Mouse (Mus musculus) splenic B cell, adult 2 months (primary cell): ENCODE results near the gene Psmd11.
"Not testable (repeated sequence)": the region's sequence is repeated elsewhere in the genome, so short reads cannot be mapped to it uniquely, and the experiment has no call there.

ENCODE experiments used
- DNase-seq: peaks from one replicate; pipeline ENCODE4 v3.0.0-alpha.2; 2011; ENCODE audit warnings: low read depth, low spot score
- H3K27me3 ChIP-seq: 2 replicates; pipeline ENCODE4 v1.6.1; 2012; ENCODE audit warnings: mild to moderate bottlenecking, low read length, moderate library complexity, mixed read lengths; ENCODE audit not compliant: control insufficient read depth, poor library complexity, insufficient read depth, severe bottlenecking
- H3K36me3 ChIP-seq: 2 replicates; pipeline ENCODE4 v1.6.1; 2012; ENCODE audit warnings: mild to moderate bottlenecking, low read length, moderate library complexity, mixed read lengths; ENCODE audit not compliant: control insufficient read depth, poor library complexity, insufficient read depth, severe bottlenecking

The Psmd11 gene

DNA sequence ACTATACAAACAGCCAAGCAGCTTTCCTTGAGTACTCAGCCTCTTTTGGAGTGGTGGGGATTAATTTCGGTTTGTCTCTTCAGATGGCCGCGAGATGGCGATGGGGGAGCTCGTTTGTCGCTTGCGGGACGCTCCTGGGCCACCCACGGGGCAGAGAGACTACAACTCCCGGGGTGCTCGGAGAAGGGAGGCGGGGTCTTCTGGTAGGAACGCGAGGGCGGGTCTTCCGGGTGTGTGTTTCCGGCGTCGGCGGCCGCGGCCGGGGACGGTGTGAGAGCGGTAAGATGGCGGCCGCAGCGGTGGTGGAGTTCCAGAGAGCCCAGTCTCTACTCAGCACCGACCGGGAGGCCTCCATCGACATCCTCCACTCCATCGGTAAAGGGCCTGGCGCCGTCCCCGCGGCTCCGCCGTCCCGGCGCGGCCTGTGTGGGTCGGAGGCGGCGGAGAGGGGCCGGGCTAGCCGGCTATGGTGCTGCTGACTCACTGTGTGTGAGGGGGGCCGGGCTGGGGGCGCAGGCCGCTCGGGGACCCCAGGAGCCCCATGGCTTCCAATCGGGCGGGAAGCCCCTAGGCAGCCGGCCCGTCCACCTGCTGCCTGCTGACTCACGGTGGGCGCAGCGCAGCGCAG is at the start of gene Psmd11:
Psmd11 (plus strand) TSS at position 235 of the 628 bp plus-strand sequence.
- no peaks in the 10 kb centered on the region for H3K27me3 ChIP-seq
- peaks cover 2% of the 10 kb centered on the region; the same call in 1 of the 2 replicates for H3K36me3 ChIP-seq
- peak; percentile 97 for DNase-seq

DNA sequence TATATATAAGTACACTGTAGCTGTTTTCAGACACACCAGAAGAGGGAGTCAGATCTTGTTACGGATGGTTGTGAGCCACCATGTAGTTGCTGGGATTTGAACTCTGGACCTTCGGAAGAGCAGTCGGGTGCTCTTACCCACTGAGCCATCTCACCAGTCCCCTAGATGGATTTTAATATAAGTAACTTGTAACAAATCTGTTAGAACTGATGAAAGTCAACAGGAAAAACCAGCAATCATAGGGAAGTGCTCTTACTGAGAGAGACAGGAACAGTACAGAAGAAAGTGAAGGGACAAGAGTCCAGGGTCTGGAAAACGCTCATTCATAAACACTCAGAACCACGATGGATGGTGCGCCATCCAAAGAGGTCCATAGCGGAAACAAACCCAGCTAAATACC is 49.2 kb upstream of the Psmd11 start:
- not testable (repeated sequence) for H3K36me3 ChIP-seq, H3K27me3 ChIP-seq, DNase-seq

DNA sequence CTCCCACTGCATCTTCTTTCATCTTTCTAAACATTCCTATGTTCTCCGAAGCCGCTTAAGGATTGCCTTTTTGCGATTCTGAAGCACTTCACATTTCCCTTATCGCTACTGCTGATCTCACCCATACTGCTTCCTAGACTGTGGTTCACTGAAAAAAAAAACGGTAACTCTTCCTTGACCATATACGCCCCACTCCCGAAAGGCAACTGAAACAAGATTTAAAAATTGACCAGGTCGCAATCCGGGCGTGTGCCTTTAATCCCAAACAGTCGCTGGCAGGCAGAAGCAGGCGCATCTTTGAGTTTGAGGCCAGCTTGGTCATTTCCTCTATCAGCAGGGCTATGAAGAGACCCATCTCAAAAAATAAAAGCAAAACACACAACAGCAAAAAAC is 45.8 kb upstream of the Psmd11 start:
- DNase-seq = no peak
- Histone ChIP-seq H3K36me3 (peaks cover 3% of the 10 kb centered on the region; the same call in 1 of the 2 replicates), H3K27me3 (no peaks in the 10 kb centered on the region)

DNA sequence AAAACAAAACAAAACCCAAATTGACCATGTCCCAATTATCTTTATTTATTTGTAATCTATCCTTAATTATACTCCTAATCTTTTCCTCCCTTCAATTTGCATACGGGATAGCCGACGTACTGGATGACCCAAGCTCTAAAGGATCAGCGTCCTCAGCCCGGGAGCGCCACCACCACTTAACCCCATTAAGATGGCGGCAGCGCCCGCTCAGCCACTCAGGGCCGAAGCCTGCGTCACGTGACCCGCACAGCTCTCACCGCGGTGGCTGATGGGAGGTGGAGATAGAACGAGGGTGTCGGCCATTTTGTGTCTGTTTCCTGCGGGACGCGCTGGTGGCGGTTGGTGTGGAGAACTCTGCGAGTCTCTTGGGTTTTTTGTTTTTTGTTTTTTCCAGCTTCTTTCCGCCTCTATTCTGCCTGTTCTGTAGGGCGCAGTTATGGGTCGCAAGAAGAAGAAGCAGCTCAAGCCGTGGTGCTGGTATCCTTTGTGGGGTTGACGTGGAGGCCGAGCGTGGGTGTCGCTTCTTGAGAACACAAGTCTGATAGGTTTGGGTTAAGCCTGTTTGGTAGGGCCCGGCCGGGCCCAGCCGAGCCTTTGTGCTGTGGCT is 45.3 kb upstream of the Psmd11 start, which contains the start of gene Zfp207:
Zfp207 (plus strand) TSS at position 261 of the 607 bp plus-strand sequence.
- peaks cover 3% of the 10 kb centered on the region; the same call in 1 of the 2 replicates for H3K36me3 ChIP-seq
- DNase-seq = peak; percentile 97
- no peaks in the 10 kb centered on the region for H3K27me3 ChIP-seq

DNA sequence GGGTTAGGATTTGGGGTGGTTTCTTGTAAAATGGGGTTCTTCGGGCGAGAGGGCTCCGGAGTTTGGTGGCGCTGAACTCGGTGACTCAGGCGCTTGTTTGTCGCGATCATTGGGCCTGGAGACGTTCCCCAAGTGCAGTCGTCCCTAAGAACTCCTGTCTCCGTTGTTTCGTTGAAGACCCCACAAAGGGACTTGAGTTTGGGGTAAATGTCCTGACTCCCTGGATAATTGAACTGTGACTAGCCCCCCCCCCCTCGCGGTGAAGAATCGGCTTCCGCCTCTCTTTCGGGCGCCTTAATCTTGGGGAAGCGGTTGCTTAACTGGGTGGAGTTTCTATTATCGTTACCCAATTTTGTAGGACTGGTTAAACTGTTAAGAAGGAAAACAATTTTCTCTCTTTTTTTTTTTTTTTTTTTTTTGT is 44.8 kb upstream of the Psmd11 start:
- peak; percentile 57 for DNase-seq
- peaks cover 6% of the 10 kb centered on the region; the same call in 1 of the 2 replicates for H3K36me3 ChIP-seq
- H3K27me3 ChIP-seq = no peaks in the 10 kb centered on the region

DNA sequence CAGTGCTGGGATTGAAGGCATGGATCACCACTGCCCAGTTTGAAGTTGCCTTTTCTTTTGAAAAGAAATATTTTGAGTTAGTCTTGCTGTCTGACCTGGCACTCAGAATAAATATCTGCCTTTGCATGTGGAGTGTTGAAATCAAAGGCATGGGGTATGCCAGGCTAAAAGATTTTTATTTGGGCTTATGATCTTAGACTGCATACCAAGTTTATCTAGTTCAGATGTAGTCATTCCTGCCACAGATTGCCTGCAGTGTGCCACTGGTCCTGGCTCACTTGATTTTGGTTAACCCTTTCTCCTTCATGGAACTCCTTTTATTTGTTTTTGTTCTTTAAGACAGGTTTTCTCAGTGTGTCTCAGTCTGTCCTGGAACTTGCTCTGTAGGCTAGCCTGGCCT is 44.0 kb upstream of the Psmd11 start:
- no peak for DNase-seq
- H3K36me3 ChIP-seq = peaks cover 10% of the 10 kb centered on the region; the same call in 1 of the 2 replicates
- no peaks in the 10 kb centered on the region for H3K27me3 ChIP-seq

DNA sequence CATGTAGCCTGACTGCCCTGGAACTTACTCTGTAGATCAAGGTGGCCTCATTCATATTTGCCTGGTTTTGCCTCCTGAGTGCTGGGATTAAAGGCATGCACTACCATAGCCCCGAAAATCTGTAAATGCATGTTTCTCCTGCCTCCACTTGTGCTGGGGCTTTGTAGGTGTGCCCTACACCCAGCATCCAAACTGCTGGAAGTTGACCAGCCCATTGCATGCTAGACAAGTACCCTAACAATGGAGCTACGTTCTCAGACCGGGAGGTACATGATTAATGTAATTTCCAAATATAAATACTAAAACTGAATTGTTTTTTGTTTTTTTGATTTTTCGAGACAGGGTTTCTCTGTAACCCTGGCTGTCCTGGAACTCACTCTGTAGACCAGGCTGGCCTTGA is 43.4 kb upstream of the Psmd11 start:
- Histone ChIP-seq H3K36me3 (peaks cover 10% of the 10 kb centered on the region; the same call in 1 of the 2 replicates), H3K27me3 (no peaks in the 10 kb centered on the region)
- DNase-seq = no peak

DNA sequence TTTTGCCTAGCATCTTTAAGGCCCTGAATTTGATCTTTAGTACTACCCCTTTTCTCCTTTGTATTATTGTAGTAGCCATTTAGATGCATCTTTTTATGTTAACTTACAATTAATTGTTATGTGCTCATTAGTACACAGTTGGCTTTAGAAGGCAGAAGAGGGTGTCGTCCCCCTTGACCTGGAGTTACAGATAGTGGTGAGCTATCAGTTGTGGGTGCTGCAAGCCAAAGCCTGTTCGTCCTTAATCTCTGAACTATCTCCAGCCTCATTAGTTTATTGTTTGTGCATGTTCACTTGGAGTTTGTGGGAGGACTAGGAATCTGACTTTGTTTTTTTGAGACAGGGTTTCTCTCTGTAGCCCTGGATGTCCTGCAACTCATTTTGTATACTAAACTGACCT is 41.6 kb upstream of the Psmd11 start:
- no peaks in the 10 kb centered on the region for H3K27me3 ChIP-seq
- H3K36me3 ChIP-seq = peaks cover 13% of the 10 kb centered on the region
- no peak for DNase-seq

DNA sequence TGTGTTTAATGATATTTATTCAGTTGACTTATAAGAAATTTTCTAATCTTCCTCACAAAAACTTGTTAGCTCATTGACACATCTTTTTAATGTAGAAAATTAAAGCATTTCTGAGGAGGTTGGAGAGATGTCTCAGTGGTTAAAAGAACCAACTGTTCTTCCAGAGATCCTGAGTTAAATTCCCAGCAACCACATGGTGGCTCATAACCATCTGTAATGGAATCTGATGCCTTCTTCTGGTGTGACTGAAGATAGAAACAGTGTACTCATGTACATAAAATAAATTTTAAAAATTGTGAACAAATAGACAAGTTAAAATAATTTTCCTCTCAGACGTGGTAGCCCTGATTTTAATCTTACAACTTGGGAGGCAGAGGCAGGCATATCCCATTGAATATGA is 38.5 kb upstream of the Psmd11 start:
- no peak for DNase-seq
- Histone ChIP-seq H3K27me3 (no peaks in the 10 kb centered on the region), H3K36me3 (peaks cover 17% of the 10 kb centered on the region)

DNA sequence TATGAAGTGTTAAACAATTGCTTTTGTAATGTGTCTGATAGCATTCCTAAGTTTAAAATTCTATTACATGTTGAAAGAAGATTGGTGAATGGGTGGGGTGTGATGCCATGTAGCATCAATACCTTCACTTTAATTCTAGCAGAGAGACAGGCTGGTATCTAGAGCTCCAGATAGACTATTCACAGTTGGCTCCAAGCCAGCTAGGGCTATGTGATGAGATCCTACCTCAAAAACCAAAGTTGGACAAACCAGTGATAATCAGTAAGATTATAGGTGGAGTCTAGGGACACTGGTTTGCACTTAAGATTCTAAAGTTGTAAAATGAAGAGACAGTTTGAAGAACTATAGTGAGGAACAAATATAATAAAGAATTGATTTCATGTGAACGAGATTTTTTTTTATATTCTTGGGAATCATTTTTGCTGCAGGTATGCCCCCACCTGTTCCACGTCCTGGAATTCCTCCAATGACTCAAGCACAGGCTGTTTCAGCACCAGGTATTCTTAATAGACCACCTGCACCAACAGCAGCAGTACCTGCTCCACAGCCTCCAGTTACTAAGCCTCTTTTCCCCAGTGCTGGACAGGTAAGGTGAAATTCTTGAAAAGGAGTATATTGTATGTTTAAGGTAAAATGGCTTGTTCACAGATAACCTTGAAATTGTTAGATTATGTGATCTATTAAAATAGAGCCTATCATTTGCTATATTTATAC is 36.9 kb upstream of the Psmd11 start:
- Histone ChIP-seq H3K27me3 (no peaks in the 10 kb centered on the region), H3K36me3 (peaks cover 23% of the 10 kb centered on the region)
- no peak for DNase-seq

DNA sequence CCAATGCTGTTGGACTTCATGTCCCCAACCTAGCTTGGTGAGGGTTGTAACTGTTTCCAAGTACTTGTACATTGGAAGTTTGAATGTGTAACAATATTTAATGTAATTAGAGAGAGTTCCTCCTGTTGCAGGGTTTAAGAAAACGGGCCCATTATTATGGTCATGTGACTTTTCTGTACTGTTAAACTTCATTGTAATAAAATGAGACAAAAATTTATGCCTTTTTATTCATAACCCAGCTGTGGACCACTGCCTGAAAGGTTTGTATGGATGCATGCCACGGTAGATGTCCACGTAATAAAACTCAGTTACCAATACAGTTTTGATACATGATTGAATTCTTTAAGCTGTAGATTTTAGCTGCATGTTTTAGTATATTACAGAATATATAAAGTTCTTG is 32.5 kb upstream of the Psmd11 start:
- peaks cover 18% of the 10 kb centered on the region for H3K36me3 ChIP-seq
- no peak for DNase-seq

DNA sequence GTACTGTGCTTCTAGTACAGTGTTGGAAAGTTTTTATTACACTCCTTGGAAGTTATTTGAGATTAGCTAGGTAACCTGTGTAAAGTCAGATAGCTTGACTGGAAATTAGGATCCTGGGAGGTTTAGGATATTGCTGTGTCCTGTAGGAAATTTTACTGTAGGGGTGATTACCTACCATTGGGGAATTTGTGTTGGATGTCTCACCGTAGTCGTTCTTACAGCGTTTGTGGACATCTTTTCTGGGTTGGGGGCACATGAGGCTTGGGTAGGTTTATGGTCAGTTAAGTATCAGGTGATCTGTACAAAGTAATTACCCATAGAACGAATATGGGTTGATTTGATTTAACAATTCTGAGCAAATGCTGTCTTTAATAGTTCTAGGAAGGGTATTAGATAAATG is 31.8 kb upstream of the Psmd11 start:
- Histone ChIP-seq H3K36me3 (peaks cover 18% of the 10 kb centered on the region), H3K27me3 (no peaks in the 10 kb centered on the region)
- no peak for DNase-seq

More for the DNA sequence above, 32.5 kb upstream of the Psmd11 start:
- no peaks in the 10 kb centered on the region for H3K27me3 ChIP-seq

DNA sequence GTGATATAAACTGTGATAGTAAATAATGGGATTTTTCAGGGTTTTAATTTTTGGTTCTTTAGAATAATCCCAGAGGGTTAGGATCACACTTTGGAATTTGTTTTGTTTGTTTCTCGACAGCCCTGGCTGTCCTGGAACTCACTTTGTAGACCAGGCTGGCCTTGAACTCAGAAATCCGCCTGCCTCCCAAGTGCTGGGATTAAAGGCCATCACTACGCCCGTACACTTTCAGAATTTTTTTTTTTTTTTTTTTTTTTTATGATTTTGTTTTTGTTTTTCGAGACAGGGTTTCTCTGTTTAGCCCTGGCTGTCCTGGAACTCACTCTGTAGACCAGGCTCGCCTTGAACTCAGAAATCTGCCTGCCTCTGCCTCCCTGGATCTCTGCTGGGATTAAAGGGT is 20.5 kb upstream of the Psmd11 start:
- not testable (repeated sequence) for H3K27me3 ChIP-seq, DNase-seq
- peaks cover 14% of the 10 kb centered on the region for H3K36me3 ChIP-seq

DNA sequence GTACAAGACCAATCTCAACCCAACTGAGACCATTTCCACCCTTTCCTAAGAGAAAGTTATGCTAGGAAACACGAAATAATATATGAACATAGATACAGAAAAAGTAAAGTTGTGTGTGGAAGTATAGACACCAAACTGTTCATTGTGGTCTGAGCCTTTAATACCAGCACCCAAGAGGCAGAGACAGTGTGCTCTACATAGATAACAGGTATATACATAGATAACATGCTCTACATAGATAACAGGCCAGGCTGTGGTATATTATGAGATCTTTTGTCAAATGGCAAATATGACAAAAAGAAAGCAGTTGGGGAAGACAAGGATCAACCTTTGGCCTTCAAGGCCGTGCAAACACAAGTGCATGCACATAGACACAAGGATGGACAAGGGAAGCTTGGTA is 18.0 kb upstream of the Psmd11 start:
- no peak for DNase-seq
- peaks cover 7% of the 10 kb centered on the region; the same call in 1 of the 2 replicates for H3K36me3 ChIP-seq
- H3K27me3 ChIP-seq = no peaks in the 10 kb centered on the region

DNA sequence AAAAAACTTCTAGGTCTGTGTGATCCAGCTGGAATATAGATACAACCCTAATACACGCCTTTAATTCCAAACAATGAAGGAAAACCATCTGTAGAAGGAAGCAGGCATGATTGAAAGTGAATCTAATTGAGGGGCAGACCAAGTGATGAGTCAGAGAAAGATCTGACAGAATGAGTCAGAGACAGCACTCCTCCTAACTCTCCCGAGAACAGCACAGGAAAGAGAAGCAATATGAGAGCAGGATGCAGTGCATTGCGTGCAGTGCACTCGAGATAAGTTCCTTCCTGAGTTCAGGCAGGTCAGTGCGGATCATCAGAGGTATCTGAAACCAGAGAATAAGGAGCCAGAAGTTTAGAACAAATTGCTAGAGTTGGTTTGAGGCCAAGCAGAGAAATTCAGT is 11.3 kb upstream of the Psmd11 start:
- Histone ChIP-seq H3K27me3 (no peaks in the 10 kb centered on the region), H3K36me3 (no peaks in the 10 kb centered on the region)
- DNase-seq = no peak
